Mouse (Mus musculus) natural killer cell, adult 2 months (primary cell): ENCODE results near the gene Dpp6.

Experiments used
- DNase-seq, 2 experiments: peaks; one replicate each; pipeline ENCODE4 v3.0.0; 2022; ENCODE audit warnings: low spot score in 2 of 2

The Dpp6 gene

DNA sequence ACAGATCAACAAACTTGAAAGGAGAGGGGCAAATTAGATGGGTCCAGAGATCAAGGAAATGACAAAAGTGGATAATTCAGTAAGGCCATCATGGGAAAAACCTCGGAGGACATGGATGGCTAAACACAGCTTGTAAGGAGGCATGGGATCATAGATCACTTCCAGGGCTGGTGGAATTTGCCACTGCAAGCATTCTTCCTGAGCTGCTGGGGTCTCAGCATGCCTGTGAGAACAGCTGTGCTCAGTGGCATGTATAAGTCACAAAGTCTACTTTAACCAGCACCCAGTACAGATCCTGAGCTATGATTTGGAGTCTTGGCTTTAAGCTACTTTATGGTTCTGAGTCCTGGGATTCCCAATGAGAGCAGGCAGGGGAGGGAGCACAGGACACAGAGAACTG lies 246.9 kb downstream of the Dpp6 start:
- no peak for DNase-seq

GRCm38 (mm10) chr5:27066837-27067236 lies 249.8 kb downstream of the Dpp6 start:
- DNase-seq, result no peak

DNA sequence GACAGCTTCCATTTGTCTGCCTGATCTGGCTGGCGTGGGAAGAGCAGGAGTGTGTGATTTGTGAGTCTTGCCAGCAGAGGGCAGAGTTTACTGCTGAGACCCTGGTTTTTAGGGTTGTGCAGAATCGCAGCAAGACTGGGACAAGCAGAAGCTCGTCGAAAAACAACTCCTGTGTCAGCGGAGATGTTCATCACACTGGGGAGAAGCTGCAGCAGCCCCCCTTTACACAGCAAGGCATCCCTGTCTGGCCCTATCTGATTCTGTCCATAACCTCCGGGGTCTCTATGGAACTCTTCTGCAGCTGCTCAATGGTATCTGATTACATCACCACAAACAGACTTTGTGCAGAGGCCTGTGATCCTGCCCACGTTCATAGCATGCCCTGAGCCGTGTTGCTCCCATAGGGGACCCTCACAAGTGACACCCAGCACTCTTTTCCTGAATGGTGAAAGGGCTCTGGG lies 258.2 kb downstream of the Dpp6 start:
- no peak for DNase-seq

DNA sequence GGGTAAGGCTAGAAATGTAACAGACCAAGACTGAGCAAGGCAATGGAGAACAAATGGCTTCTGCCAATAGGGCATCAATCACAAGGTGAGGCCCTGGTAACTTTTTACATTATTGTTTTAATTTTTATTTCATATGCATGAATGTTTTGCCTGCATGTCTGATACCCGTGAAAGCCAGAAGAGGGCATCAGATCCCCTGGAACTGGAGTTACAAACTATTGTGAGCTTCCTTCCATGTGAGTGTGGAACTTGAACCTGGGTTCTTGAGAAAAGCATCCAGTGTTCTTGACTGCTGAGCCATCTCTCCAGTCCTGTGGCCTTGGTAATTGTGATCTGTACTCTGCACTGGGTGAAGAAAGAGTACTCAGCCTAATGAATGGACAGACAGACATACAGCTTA lies 259.0 kb downstream of the Dpp6 start:
- no peak for DNase-seq

- no peak for DNase-seq
Measured at GRCm38 (mm10) chr5:27077821-27078220, 260.8 kb downstream of the Dpp6 start.

DNA sequence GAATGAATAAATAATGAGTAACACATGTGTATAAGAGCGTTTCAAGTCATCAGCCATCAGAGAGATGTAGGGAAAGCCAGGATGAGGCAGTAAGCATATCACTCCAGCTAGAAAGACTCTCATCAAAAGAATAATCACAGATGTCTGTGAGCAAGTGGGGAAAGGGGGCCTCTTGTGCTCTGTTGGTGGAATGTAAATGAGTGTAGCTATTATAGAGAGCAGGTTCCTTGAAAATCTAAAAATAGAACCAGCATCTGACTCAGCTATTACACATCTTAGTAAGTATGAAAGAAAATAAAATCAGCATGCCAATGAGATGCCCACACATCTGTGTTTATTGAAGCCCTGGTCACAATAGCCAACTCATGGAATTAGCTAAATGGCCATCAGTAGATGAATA lies 264.3 kb downstream of the Dpp6 start:
- DNase-seq, result no peak

DNA sequence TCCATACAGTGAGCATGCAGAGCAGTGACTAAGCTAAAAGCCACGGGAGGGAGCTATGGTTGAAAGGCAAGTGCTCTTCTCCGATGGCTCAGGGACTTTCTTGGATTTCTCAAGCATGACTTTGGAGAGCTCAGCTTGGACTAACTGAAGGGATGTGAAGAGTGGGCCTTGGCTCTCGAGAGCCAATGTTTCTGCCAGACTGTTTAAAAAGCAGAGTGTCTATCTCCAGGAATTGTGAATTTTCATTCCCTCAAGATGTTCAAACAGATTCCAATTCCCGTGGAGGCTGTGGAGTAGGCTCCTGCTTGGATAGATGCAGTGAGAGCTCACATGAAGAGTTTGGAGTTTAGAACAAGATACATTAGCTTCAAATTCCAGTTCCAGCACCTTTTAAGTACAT lies 266.8 kb downstream of the Dpp6 start:
- DNase-seq, result no peak

DNA sequence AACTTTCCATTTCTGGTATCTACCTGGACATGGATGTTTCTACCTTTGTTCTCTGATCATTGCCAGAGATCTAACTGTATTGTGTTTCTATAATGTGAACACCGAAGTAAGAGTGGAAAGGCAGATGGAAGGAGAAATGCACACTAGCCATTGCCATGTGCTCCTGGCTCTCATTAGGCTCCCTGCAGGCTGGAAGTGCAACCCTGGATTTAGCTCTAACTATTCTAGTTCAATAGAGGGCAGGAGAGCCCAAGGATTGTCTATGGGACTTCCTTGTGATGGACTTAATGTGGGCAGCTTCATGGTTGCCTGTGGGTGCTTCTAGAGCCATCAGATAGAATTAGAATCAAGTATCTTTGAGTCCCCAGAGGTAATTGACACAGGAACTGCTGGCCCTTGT lies 291.2 kb downstream of the Dpp6 start:
- no peak for DNase-seq

DNA sequence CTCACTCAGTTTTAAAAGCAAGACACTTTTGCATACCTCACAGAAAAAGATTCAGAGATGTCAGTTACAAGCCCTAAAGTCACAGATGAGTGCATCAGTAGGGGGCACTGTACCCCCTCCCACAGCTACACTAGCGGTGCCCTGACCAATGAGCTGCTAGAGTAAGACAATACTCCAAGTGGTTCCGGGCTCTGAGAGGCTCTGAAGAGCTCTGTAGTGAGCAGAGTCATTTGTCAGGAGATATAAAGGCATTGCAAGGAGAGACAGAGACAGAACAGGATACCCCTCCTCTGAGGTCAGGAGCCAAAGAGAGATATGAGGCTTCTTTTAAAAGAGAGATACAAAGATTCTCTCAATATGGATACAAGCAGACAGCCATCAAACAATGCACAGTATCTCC lies 305.5 kb downstream of the Dpp6 start:
- DNase-seq, result no peak

GRCm38 (mm10) chr5:27122944-27123343 lies 305.9 kb downstream of the Dpp6 start:
- DNase-seq, result no peak

GRCm38 (mm10) chr5:27126034-27126433 lies 309.0 kb downstream of the Dpp6 start:
- no peak for DNase-seq

DNA sequence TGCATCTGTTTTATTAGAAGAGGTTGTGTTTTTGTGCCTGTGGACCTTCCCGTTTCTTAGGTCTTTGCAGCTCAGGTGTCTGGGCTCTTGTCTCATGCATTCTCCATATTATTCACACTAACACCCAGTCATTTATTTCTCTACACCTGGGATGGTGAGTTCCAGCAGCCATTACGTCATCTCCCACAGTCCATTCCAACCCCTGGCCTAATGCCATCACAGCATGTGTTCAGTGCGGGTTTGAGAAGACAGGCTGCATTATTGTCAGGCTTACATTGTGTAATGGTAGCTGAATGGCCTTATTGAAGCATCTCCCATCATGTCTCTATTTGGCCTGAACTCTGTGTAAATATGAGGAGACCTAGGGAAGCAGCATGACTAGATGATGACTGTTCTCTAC lies 316.2 kb downstream of the Dpp6 start:
- no peak for DNase-seq

DNA sequence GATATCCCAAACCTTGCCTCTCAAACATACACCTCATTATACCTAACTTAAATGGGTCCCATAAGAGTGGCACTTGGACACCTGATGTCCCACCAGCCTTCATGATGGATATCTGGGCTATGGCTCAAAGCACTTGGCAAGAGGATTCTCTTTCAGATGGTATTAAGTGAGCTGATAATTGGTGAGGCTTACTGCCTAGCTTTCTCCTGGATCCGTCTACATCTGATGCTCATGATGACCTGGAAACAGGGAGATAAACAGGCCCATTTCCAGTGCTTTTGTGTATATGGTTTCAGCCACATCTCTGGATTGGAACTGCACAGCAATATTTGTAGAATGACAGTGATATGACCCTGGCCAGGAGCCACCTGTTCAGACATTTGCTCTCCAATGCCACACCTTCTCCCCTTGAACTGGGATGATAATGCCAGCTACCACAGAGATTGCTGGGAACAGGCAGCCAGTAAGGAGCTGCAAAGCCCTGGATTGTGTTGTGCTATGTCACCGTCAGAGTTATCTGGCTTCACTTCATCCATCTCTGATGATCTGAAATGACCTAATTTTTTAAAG lies 317.5 kb downstream of the Dpp6 start:
- DNase-seq, result no peak

DNA sequence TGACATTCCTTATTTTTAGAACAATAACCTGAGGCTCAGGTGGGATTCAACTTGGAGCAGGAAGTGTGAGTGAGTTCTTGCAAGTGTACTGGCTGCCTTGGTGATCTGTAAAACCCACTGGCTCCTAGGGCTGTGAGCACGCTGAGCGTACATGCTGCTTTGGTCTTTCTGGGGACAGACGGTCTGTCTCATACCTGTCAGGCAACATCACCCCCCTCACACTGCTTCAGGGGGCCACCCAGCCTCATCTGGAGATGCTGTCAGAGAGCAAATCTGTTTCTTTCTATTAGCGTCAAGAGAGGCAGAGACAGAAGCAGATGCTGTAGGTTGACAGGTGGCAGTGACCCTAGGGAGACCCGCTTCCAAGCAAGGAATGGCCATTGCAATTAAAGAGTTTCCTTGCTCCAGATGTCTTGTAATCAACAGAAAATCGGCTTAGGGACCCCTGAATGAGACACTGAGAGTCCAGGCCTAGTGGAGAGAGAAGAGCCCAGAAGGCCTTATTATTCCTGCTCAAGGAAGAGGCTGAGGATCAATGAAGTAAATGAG lies 330.5 kb downstream of the Dpp6 start:
- DNase-seq, result no peak

GRCm38 (mm10) chr5:27151017-27151416 lies 334.0 kb downstream of the Dpp6 start:
- DNase-seq, result no peak

DNA sequence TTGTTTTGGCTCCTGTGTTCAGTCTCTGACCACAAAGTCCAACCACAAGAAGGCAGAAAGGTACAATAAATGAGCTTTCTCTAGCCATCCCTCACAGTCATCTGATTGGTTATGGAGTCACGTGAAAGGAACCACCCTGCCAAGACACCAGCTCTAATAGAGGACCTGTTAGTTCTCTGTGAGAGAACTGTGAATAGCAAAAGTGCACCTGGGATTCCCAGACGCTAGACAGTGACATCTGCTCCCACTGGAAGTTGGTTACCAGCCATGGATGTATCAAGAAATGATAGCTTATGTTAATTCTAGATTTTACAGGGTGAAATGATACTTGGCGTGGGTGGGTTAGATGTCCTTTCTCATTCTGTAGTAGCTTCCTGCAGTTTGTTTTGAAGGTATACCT lies 338.7 kb downstream of the Dpp6 start:
- DNase-seq, result no peak

DNA sequence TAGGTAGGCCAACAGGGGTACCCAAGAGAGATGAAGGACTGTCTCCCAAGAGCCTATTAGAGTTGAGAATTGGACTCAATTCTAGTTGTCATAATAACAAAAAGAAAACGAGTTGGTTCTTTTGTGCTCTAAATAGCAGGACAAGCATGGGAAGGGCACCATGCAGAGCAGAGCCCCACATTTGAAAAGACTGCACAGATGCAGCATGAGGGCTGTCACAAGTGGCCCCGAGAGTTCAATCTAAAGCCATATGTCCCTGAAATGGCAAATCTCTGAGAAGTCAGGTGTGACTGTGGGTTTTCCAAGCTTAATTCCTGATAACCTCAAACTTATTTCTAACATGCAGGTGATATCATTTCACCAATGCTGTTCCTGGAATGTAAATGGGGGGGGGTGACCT lies 339.4 kb downstream of the Dpp6 start:
- no peak for DNase-seq

DNA sequence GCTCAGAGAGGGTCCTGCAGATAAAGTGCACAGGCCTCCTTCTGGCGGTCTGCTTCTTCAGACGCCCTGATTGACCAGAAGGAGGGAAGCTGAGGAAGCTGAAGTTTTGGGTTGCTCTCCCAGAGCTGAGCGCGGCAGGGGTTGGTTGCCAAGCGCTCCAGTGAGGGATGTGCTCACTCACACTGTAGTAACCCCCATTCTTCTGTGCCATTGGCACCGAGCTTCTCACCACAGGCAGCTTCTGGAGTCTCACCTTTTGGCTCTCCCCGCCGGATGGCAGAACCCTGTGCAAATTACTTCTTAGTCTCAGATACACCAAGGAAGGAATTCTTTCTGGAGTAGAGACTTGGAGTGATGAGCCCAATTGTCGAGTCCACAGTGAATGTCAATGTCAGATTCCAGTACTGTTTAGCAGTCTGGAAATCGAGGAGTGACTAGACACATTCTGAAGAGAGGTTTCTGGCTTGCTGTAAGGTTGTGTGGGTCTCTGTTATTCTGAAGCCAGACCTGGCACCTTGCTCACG lies 344.2 kb downstream of the Dpp6 start:
- no peak for DNase-seq

DNA sequence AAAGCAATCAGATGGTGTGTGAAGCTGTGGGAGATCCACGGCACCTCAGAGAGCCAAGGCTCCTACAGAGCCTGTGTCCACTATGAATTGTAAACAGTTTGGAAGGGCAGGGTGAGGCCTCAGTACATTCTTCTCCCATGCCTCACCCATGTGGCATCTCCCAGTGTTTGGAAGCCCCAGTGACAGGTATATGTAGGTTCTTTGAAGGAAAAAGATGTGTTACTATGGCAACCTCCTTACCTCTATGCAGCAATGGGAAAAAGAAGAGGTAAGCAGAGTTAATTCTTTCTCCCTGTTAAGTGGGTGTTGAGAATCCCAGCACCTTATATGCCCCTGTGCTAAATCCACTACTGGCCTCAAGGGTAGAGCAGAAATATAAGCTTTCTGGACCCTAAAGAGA lies 351.5 kb downstream of the Dpp6 start:
- DNase-seq, result no peak

- no peak for DNase-seq
Measured at GRCm38 (mm10) chr5:27184963-27185362, 368.0 kb downstream of the Dpp6 start.

GRCm38 (mm10) chr5:27191242-27191969 lies 374.4 kb downstream of the Dpp6 start:
- no peak for DNase-seq

DNA sequence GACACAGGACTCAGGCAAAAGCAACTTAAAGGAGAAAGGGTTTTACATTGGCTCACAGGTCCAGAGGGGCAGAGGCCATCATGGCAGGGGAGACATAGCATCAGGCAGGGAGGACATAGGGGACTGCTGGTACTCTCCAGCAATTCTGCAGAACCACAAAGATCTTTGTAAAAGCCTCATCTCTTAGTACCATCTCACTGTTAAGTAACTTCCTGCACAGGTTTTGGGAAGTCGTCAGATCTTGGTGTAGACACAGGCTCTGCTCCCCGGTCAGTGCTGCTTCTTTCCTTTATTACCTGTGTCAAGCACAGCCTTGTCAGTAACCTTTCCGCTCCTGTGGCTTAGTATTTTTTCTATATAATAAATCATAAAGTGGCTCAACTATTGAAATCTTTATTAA lies 377.2 kb downstream of the Dpp6 start:
- DNase-seq, result no peak

GRCm38 (mm10) chr5:27194975-27195374 lies 378.0 kb downstream of the Dpp6 start:
- DNase-seq, result no peak
